Comparison of ENCODE assay signal across 9 mouse cellular contexts in the genomic region with DNA sequence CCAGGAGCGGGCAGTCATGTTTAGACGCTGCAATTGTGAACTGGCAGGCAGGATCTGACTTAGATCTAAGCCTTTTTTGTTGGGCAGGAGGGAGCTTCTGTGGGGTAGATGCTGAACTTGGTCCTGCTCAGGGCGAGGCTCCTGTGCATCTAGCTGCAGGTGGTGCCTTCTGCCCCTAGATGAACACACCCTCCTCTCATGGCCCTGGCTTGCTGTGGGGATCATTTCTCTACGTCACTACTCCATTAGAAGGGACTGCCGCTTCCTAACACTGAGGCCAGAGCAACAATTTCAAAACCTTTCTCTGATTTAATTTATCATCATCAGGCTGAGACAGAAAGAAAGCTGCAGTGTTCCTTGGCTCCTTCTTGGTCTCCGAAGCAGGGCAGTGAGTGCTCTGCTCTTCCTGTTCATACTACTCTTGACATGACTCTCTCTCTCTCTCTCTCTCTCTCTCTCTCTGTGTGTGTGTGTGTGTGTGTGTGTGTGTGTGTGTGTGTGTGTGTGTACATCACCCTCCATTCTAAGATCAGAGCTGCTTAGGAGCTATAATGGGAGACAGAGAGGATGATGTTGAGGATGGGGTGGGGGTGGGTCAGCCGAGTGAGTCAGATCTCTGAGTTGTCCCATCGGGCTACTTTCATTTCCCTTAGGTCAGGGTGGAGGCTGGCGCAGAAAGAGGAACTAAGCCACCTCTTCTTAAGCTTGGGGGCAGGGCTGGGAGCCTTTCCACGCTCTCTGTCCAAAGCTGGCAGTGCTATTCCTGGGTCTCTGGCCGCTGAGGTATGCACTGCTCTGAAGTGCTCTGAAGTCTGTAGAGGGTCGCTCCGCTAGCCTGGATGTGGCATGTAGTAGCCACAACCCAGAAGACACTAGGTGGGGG. TPM values are rescaled to one million over a fixed set of nuclear protein-coding genes. Genes with fewer than 3 reads are reported as not detected.
DNase-seq lines count a peak whose midpoint lies in the region; ATAC-seq and TF ChIP-seq lines count a peak whose summit lies in the region.
"Had no signal": no experiment of that assay in that cellular context is flagged by ENCODE, and none has a peak within 500 bp of the region (broad histone marks: within the 10 kb centered on the region; RNA-seq: fewer than 3 reads in every experiment).

No protein-coding gene starts in this region.

- peak; percentile 30 to 66 for DNase-seq in heart, adult 18-20 months
- DNase-seq in heart, postnatal 14 days: no peak
- DNase-seq in MEL (ENCODE audit: low read depth, low spot score): peak; percentile 88
- DNase-seq in induced T-regulatory cell, adult 2 months (ENCODE audit: low read depth): peak; percentile 54
- no peak for DNase-seq in ovary, postnatal 14 days (ENCODE audit: low spot score)
- DNase-seq in right cerebral cortex, postnatal 25 days: no peak
- DNase-seq in ovary, postnatal 10 days (ENCODE audit: low spot score): no peak
- DNase-seq: gastrocnemius, postnatal 36 days had no signal

- peak overlapping the region; percentile 53 to 83 for H3K4me3 ChIP-seq in MEL (ENCODE audit: control insufficient read depth in 1 of 2, insufficient read depth in 1 of 2, low read depth in 2 of 2, low read length in 2 of 2)

- TF ChIP-seq POLR2A in MEL (IDR thresholded peaks at IDR 0.05; ENCODE audit: control insufficient read depth in 1 of 2, insufficient read depth in 1 of 2, low read depth in 1 of 2, low read length in 2 of 2, poor library complexity in 1 of 2): peak in 1 of 2 experiments; percentile 31; a peak in 1 of 4 replicates

- peak in 1 of 2 experiments; percentile 45; a peak in 2 of 4 replicates for TF ChIP-seq EP300 in MEL (IDR thresholded peaks at IDR 0.05; ENCODE audit: low read depth in 1 of 2, low read length in 2 of 2)

- ATAC-seq in megakaryocyte-erythroid progenitor cell, adult 5-6 weeks (replicated peaks; ENCODE audit: low FRiP score, low TSS enrichment, poor library complexity, severe bottlenecking): peak; percentile 27; the same call in 1 of the 2 replicates

- peak overlapping the region; percentile 71 for H3K27ac ChIP-seq in MEL (ENCODE audit: control insufficient read depth, low read depth, low read length)

- no peak for TF ChIP-seq RAD21 in MEL (IDR thresholded peaks at IDR 0.05; ENCODE audit: low read depth, low read length)

- H3K9ac ChIP-seq in MEL (ENCODE audit: control insufficient read depth, low read depth, low read length, poor library complexity, severe bottlenecking): peak overlapping the region; percentile 65

- H3K27me3 ChIP-seq in MEL (ENCODE audit: control insufficient read depth in 1 of 2, insufficient read depth in 2 of 2, low read length in 2 of 2): peaks cover 0 to 3% of the 10 kb centered on the region in 2 experiments; a peak in 2 of 4 replicates

- H3K36me3 ChIP-seq in MEL (ENCODE audit: control insufficient read depth in 1 of 2, insufficient read depth in 2 of 2, low read length in 2 of 2): peaks cover 0 to 14% of the 10 kb centered on the region in 2 experiments; a peak in 2 of 4 replicates

- no peak for TF ChIP-seq CTCF in MEL (IDR thresholded peaks at IDR 0.05 in 2 of 3, conservative IDR thresholded peaks at IDR 0.05 in 1 of 3; ENCODE audit: control insufficient read depth in 1 of 3, insufficient read depth in 1 of 3, low read depth in 2 of 3, low read length in 3 of 3, poor library complexity in 1 of 3, severe bottlenecking in 1 of 3)

- H3K4me1 ChIP-seq in MEL (ENCODE audit: control insufficient read depth in 1 of 2, insufficient read depth in 2 of 2, low read length in 2 of 2): peaks cover 4 to 20% of the 10 kb centered on the region in 2 experiments

- no peaks in the 10 kb centered on the region; the same call in 1 of the 2 replicates for H3K79me2 ChIP-seq in MEL (ENCODE audit: control insufficient read depth, insufficient read depth, low read length, poor library complexity)

- intact Hi-C loops in heart, postnatal 14 days (cut with DNase I): no loop called here

- no peaks in the 10 kb centered on the region for H3K9me3 ChIP-seq in MEL (replicated peaks; ENCODE audit: insufficient read depth, low read length)

TF ChIP-seq in MEL, 35 proteins besides CTCF, POLR2A, EP300 and RAD21 (continues in another document):
- TF ChIP-seq ETS1 (IDR thresholded peaks at IDR 0.05; ENCODE audit: low read depth, low read length) (no peak), ZC3H11A (IDR thresholded peaks at IDR 0.05; ENCODE audit: low read depth, low read length) (no peak), POLR2AphosphoS5 (IDR thresholded peaks at IDR 0.05; ENCODE audit: borderline replicate concordance, low read depth, low read length) (no peak), TBP (IDR thresholded peaks at IDR 0.05; ENCODE audit: low read depth, low read length) (peak; percentile 38; the same call in 1 of the 2 replicates), MAZ (IDR thresholded peaks at IDR 0.05; ENCODE audit: low read depth, low read length) (no peak), TAL1 (IDR thresholded peaks at IDR 0.05; ENCODE audit: low read length) (no peak), JUND (IDR thresholded peaks at IDR 0.05; ENCODE audit: low read depth, low read length) (0 out of 2 replicates have a peak, but pooled peaks have one; percentile 21), CHD1 (IDR thresholded peaks at IDR 0.05; ENCODE audit: low read depth, low read length) (no peak), TCF12 (IDR thresholded peaks at IDR 0.05; ENCODE audit: low read depth, low read length) (no peak; the same call in 1 of the 2 replicates), KAT2A (conservative IDR thresholded peaks at IDR 0.05; ENCODE audit: low read depth, low read length) (no peak), MYC (IDR thresholded peaks at IDR 0.05; ENCODE audit: low read depth, low read length) (0 out of 2 replicates have a peak, but pooled peaks have one; percentile 42), NELFE (IDR thresholded peaks at IDR 0.05; ENCODE audit: low read depth, low read length) (peak; percentile 21), GABPA (IDR thresholded peaks at IDR 0.05; ENCODE audit: low read depth, low read length) (no peak), SMC3 (IDR thresholded peaks at IDR 0.05; ENCODE audit: low read depth, low read length) (no peak), MAX (IDR thresholded peaks at IDR 0.05; ENCODE audit: low read length) (no peak; the same call in 1 of the 2 replicates), SIN3A (IDR thresholded peaks at IDR 0.05; ENCODE audit: low read length) (peak; percentile 48), E2F4 (IDR thresholded peaks at IDR 0.05; ENCODE audit: borderline replicate concordance, low read depth, low read length) (no peak), MAFK (IDR thresholded peaks at IDR 0.05; ENCODE audit: borderline replicate concordance, low read depth, low read length) (no peak), POLR2AphosphoS2 (IDR thresholded peaks at IDR 0.05; ENCODE audit: low read length) (no peak), USF1 (IDR thresholded peaks at IDR 0.05; ENCODE audit: low read depth, low read length) (no peak), BHLHE40 (IDR thresholded peaks at IDR 0.05; ENCODE audit: borderline replicate concordance, low read depth, low read length) (no peak), USF2 (IDR thresholded peaks at IDR 0.05; ENCODE audit: borderline replicate concordance in 1 of 2, insufficient read depth in 1 of 2, low read depth in 1 of 2, low read length in 2 of 2) (no peak), MYB (IDR thresholded peaks at IDR 0.05; ENCODE audit: low read depth, low read length) (no peak), ZNF384 (IDR thresholded peaks at IDR 0.05; ENCODE audit: low read depth, low read length) (no peak), MEF2A (IDR thresholded peaks at IDR 0.05; ENCODE audit: extremely low read depth, insufficient replicate concordance, low read depth, low read length, poor library complexity, severe bottlenecking) (no peak), RCOR1 (IDR thresholded peaks at IDR 0.05; ENCODE audit: low read depth, low read length) (0 out of 2 replicates have a peak, but pooled peaks have one; percentile 14), NRF1 (IDR thresholded peaks at IDR 0.05; ENCODE audit: insufficient read depth, low read depth, low read length, poor library complexity, severe bottlenecking) (no peak), ZMIZ1 (IDR thresholded peaks at IDR 0.05; ENCODE audit: low read depth, low read length) (no peak), HCFC1 (IDR thresholded peaks at IDR 0.05; ENCODE audit: low read depth, low read length) (no peak), UBTF (IDR thresholded peaks at IDR 0.05; ENCODE audit: borderline replicate concordance, insufficient read depth, low read depth, low read length) (no peak), ZKSCAN1 (IDR thresholded peaks at IDR 0.05; ENCODE audit: low read depth, low read length) (no peak), GATA1 (IDR thresholded peaks at IDR 0.05; ENCODE audit: low read depth, low read length) (no peak), CHD2 (IDR thresholded peaks at IDR 0.05; ENCODE audit: low read length) (peak; percentile 39)

RNA-seq across cellular contexts. Expression of gene Irf5, which starts 2.4 kb away (rescaled TPM):
- total RNA-seq in heart, adult 18-20 months (2021): 1 to 10 TPM; 2.8 to 4.3 TPM
- total RNA-seq in heart, postnatal 14 days (2021): 1 to 10 TPM; 3.0 to 3.2 TPM
- 8.2 and 9.7 TPM in 2 replicates for total RNA-seq in MEL (2012; rRNA removed)
- polyA plus RNA-seq in MEL (2012; ENCODE audit: insufficient read depth in 1 of 2, insufficient read length in 2 of 2, low read depth in 1 of 2, low replicate concordance in 2 of 2, missing spikeins in 1 of 2): 10 to 100 TPM in 1 of 2 experiments, not detected in 1; 13.3 TPM
- total RNA-seq in megakaryocyte-erythroid progenitor cell, adult 5-6 weeks (2014; fragmentation: Nextera tagmentation): 0.59 and 1.1 TPM in 2 replicates
- 0.99 and 5.9 TPM in 2 replicates for total RNA-seq in megakaryocyte-erythroid progenitor cell, adult 5-6 weeks (2017)

RNA-seq across cellular contexts. Expression of gene Kcp, which starts 21.1 kb away (rescaled TPM):
- total RNA-seq in heart, adult 18-20 months (2021): 1 to 10 TPM; 2.6 to 3.1 TPM
- 10 to 100 TPM; 11.9 to 12.3 TPM for total RNA-seq in heart, postnatal 14 days (2021)
- total RNA-seq in MEL (2012; rRNA removed): 1.0 and 1.3 TPM in 2 replicates
- 1 to 10 TPM in 1 of 2 experiments, not detected in 1; 6.9 TPM for polyA plus RNA-seq in MEL (2012; ENCODE audit: insufficient read depth in 1 of 2, insufficient read length in 2 of 2, low read depth in 1 of 2, low replicate concordance in 2 of 2, missing spikeins in 1 of 2)
- total RNA-seq in megakaryocyte-erythroid progenitor cell, adult 5-6 weeks (2014; fragmentation: Nextera tagmentation): not detected in 2 replicates
- total RNA-seq in megakaryocyte-erythroid progenitor cell, adult 5-6 weeks (2017): not detected in 2 replicates

RNA-seq across cellular contexts. Expression of gene Atp6v1fnb, which starts 57.6 kb away (rescaled TPM):
- total RNA-seq in heart, adult 18-20 months (2021): not detected
- total RNA-seq in heart, postnatal 14 days (2021): not detected
- not detected in 2 replicates for total RNA-seq in MEL (2012; rRNA removed)
- under 1 TPM in 1 of 2 experiments, not detected in 1; 0.13 TPM for polyA plus RNA-seq in MEL (2012; ENCODE audit: insufficient read depth in 1 of 2, insufficient read length in 2 of 2, low read depth in 1 of 2, low replicate concordance in 2 of 2, missing spikeins in 1 of 2)
- not detected in 2 replicates for total RNA-seq in megakaryocyte-erythroid progenitor cell, adult 5-6 weeks (2014; fragmentation: Nextera tagmentation)
- total RNA-seq in megakaryocyte-erythroid progenitor cell, adult 5-6 weeks (2017): not detected in 2 replicates
- total RNA-seq: gastrocnemius, postnatal 36 days had no signal

Comparison
In these comparisons a context has a peak if more than half of its experiments do, and no peak if none do; other contexts are left out.
1. DNase-seq: peak in heart, adult 18-20 months (2 of 2), MEL (single experiment) and induced T-regulatory cell, adult 2 months (single experiment); none in heart, postnatal 14 days (0 of 2), ovary, postnatal 14 days (single experiment), right cerebral cortex, postnatal 25 days (single experiment) and ovary, postnatal 10 days (single experiment).